Mouse (Mus musculus) CH12.LX (cell line): ENCODE measurements around the gene Bicdl1.

Source experiments
- BHLHE40 ChIP-seq: IDR thresholded peaks from 2 replicates; pipeline ENCODE4 v1.6.1; 2011; ENCODE audit warnings: mild to moderate bottlenecking, low read depth, low read length, improper control_type of control experiment
- CHD1 ChIP-seq: IDR thresholded peaks from 2 replicates; pipeline ENCODE4 v1.6.1; 2012; ENCODE audit warnings: low read depth, low read length, improper control_type of control experiment, inconsistent platforms
- CHD2 ChIP-seq: IDR thresholded peaks from 2 replicates; pipeline ENCODE4 v1.6.1; 2011; ENCODE audit warnings: low read length, improper control_type of control experiment
- CTCF ChIP-seq, 2 experiments: IDR thresholded peaks in 1 of 2; conservative IDR thresholded peaks in 1 of 2; 2 replicates each; pipeline ENCODE4 v1.5.1; 2011 to 2012; ENCODE audit warnings: low read depth in 2 of 2, low read length in 2 of 2, improper control_type of control experiment in 1 of 2, inconsistent platforms in 1 of 2, mild to moderate bottlenecking in 1 of 2, moderate library complexity in 1 of 2
- EP300 ChIP-seq: IDR thresholded peaks from 2 replicates; pipeline ENCODE4 v1.6.1; 2011; ENCODE audit warnings: low read length, improper control_type of control experiment
- KAT2A ChIP-seq: IDR thresholded peaks from 2 replicates; pipeline ENCODE4 v1.6.1; 2012; ENCODE audit warnings: low read length, improper control_type of control experiment, inconsistent platforms; ENCODE audit not compliant: insufficient replicate concordance
- MYC ChIP-seq: IDR thresholded peaks from 2 replicates; pipeline ENCODE4 v1.6.1; 2011; ENCODE audit warnings: low read depth, mild to moderate bottlenecking, improper control_type of control experiment, low read length
- POLR2AphosphoS2 ChIP-seq: IDR thresholded peaks from 2 replicates; pipeline ENCODE4 v1.6.1; 2011; ENCODE audit warnings: low read depth, low read length, improper control_type of control experiment
- TBP ChIP-seq: conservative IDR thresholded peaks from 2 replicates; pipeline ENCODE4 v1.6.1; 2011; ENCODE audit warnings: low read depth, low read length, improper control_type of control experiment
- TCF12 ChIP-seq: IDR thresholded peaks from 2 replicates; pipeline ENCODE4 v1.6.1; 2014; ENCODE audit warnings: low read depth, mild to moderate bottlenecking, inconsistent platforms, low read length, improper control_type of control experiment
- USF1 ChIP-seq: IDR thresholded peaks from 2 replicates; pipeline ENCODE4 v1.6.1; 2014; ENCODE audit warnings: low read depth, mild to moderate bottlenecking, inconsistent platforms, low read length, improper control_type of control experiment

- TF ChIP-seq EP300 = no peak
- peak; percentile 31 to 93 for TF ChIP-seq CTCF (conservative IDR thresholded peaks at IDR 0.05 in 1 of 2, IDR thresholded peaks at IDR 0.05 in 1 of 2; ENCODE audit: low read depth in 2 of 2, low read length in 2 of 2)
- TF ChIP-seq BHLHE40 = 0 out of 2 replicates have a peak, but pooled peaks have one; percentile 6
- no peak for TF ChIP-seq KAT2A
- 0 out of 2 replicates have a peak, but pooled peaks have one; percentile 27 for TF ChIP-seq MYC
- TF ChIP-seq TCF12 = peak; percentile 87
- TF ChIP-seq TBP = peak; percentile 62; the same call in 1 of the 2 replicates
- no peak for TF ChIP-seq CHD2
- TF ChIP-seq USF1 = no peak
- TF ChIP-seq CHD1 = no peak; the same call in 1 of the 2 replicates
- TF ChIP-seq POLR2AphosphoS2 = no peak
Measured at GRCm38 (mm10) chr5:115652681-115653575, 78.5 kb downstream of the Bicdl1 start.
